Mouse (Mus musculus) G1E (cell line): ENCODE data around the gene Cbx5. TPM values are rescaled to one million over a fixed set of nuclear protein-coding genes. Genes with fewer than 3 reads are reported as not detected.

Experiments
- ATAC-seq: 2 replicates; pipeline ENCODE4 v1.8.0; 2016; ENCODE audit warnings: mild to moderate bottlenecking; ENCODE audit not compliant: insufficient number of reproducible peaks, poor library complexity, low FRiP score, severe bottlenecking; ENCODE audit errors: extremely low read depth
- DNase-seq: peaks from one replicate; pipeline ENCODE4 v3.0.0; 2012; ENCODE audit warnings: low spot score
- H3K27me3 ChIP-seq: 2 replicates; pipeline ENCODE4 v1.6.1; 2012; ENCODE audit warnings: mild to moderate bottlenecking, low read length, inconsistent platforms; ENCODE audit not compliant: insufficient read depth
- H3K36me3 ChIP-seq: replicated peaks from 2 replicates; pipeline ENCODE3; 2012; ENCODE audit warnings: mild to moderate bottlenecking, inconsistent platforms
- H3K4me1 ChIP-seq: 2 replicates; pipeline ENCODE4 v1.6.1; 2012; ENCODE audit warnings: low read depth, low read length, inconsistent platforms, mixed read lengths; ENCODE audit not compliant: insufficient read depth
- H3K4me3 ChIP-seq: 2 replicates; pipeline ENCODE4 v1.5.1; 2012; ENCODE audit warnings: low read depth, mild to moderate bottlenecking, inconsistent platforms, low read length, moderate library complexity, mixed read lengths
- H3K9me3 ChIP-seq: replicated peaks from 2 replicates; pipeline ENCODE4 v1.6.1; 2012; ENCODE audit warnings: inconsistent platforms
- CTCF ChIP-seq: IDR thresholded peaks from 2 replicates; pipeline ENCODE4 v1.5.1; 2012; ENCODE audit warnings: low read depth, low read length, inconsistent platforms, mixed read lengths
- GATA1 ChIP-seq: IDR thresholded peaks from 2 replicates; pipeline ENCODE4 v1.6.1; 2012; ENCODE audit warnings: borderline replicate concordance, low read length, inconsistent platforms, mixed read lengths
- GATA2 ChIP-seq: IDR thresholded peaks from 2 replicates; pipeline ENCODE4 v1.6.1; 2012; ENCODE audit warnings: low read depth, low read length, inconsistent platforms, borderline replicate concordance
- POLR2AphosphoS5 ChIP-seq: IDR thresholded peaks from 2 replicates; pipeline ENCODE4 v1.6.1; 2012; ENCODE audit warnings: low read depth, low read length, inconsistent platforms; ENCODE audit not compliant: insufficient replicate concordance
- TAL1 ChIP-seq: conservative IDR thresholded peaks from 2 replicates; pipeline ENCODE4 v1.6.1; 2012; ENCODE audit warnings: low read depth, low read length, inconsistent platforms, mixed read lengths
- polyA plus RNA-seq: library from polyadenylated mRNA; stranded (reverse); fragments of >175 nt; gene quantifications from 2 replicates; pipeline ENCODE4 v1.2.3, GENCODE M21; 2012
- total RNA-seq, 2 experiments: library from RNA; stranded (forward) in 1 of 2; stranded (reverse) in 1 of 2; fragments of 200-1000 nt in 1 of 2; fragments of >200 nt in 1 of 2; fragmentation: Nextera tagmentation in 1 of 2; gene quantifications; 2 replicates each; pipeline ENCODE4 v1.2.3; 2014 to 2017

The Cbx5 gene
- total and polyA plus RNA-seq, 3 experiments = 9.5 to 300 (median 278) TPM

GRCm38 (mm10) chr15:103165379-103165778 lies 74.2 kb downstream of the Cbx5 start:
- Histone ChIP-seq H3K4me1 (peaks cover 80% of the 10 kb centered on the region), H3K27me3 (peaks cover 31% of the 10 kb centered on the region), H3K9me3 (no peaks in the 10 kb centered on the region), H3K4me3 (peak overlapping the region; percentile 42; the same call in 1 of the 2 replicates), H3K36me3 (peaks cover 16% of the 10 kb centered on the region)
- TF ChIP-seq CTCF (peak; percentile 74), TAL1 (no peak)
- DNase-seq (peak; percentile 75), ATAC-seq (peak; percentile 37; the same call in 1 of the 2 replicates)

DNA sequence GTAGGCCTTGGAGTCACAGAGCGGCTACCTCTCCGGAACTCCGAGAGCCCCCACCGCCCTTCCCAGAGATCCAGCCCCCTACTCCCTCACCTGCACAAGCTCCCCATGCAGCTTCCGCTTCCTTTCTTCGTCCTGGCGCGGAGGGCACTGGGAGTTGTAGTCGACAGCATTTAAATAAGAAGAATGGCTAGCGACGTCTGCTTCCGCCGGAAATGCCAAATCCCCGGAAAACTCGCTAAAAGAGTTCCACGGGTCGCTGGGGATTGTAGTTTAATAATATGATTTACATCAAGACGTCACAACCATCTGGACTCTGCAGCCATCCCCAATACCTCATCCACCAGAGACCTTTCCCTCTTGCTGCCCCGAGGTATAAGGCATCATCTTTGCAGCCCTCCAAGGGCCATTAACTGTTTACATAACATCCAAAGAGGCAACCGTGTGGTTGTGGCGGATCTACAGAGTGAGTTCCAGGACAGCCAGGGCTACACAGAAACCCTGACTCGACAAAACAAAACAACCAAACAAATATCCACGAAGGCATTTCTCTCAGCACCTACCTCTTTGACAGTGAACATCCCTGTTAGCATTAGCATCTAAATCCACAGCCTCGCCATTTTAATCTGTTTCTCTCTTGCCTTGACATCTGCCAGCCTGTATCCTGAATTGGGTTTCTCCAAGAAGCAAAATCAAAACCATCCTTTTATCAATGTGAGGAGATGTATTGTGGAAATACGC lies 76.3 kb downstream of the Cbx5 start:
- H3K9me3 ChIP-seq = no peaks in the 10 kb centered on the region
- DNase-seq (peak; percentile 88), ATAC-seq (peak; percentile 80)
- peaks cover 35% of the 10 kb centered on the region for H3K36me3 ChIP-seq
- H3K4me3 ChIP-seq = peak overlapping the region; percentile 76
- peaks cover 13% of the 10 kb centered on the region for H3K27me3 ChIP-seq
- TF ChIP-seq POLR2AphosphoS5 = no peak
- TF ChIP-seq GATA1 = no peak
- no peak for TF ChIP-seq TAL1
- no peak for TF ChIP-seq GATA2
- TF ChIP-seq CTCF = no peak
- peaks cover 66% of the 10 kb centered on the region for H3K4me1 ChIP-seq

- no peaks in the 10 kb centered on the region for H3K9me3 ChIP-seq
- DNase-seq (no peak), ATAC-seq (no peak)
- no peak for TF ChIP-seq GATA2
- no peak overlapping the region for H3K4me3 ChIP-seq
- no peaks in the 10 kb centered on the region for H3K27me3 ChIP-seq
- H3K4me1 ChIP-seq = peaks cover 35% of the 10 kb centered on the region
- peaks cover 88% of the 10 kb centered on the region for H3K36me3 ChIP-seq
Observed at GRCm38 (mm10) chr15:103157585-103157984, 82.0 kb downstream of the Cbx5 start.

DNA sequence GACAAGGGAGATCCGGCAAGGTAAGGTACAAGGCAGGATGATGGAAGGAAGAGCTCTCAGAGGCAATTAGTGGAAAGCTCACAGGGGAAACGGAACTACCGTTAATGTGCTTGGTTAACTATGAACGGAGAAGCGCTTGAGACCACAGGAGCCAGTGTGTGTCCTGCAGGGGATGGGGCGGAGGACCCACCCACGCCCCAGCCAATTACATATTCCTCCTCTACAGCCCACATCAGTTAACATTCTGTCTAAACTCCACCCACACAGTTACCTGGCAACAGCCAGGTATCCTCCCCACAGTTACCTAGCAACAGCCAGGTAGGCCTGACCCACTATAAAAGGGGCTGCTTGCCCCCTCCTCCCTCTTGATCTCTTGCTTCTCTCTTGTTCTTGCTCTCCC lies 82.7 kb downstream of the Cbx5 start:
- no peak for ATAC-seq
- Histone ChIP-seq H3K4me3 (no peak overlapping the region), H3K9me3 (no peaks in the 10 kb centered on the region), H3K27me3 (no peaks in the 10 kb centered on the region), H3K4me1 (peaks cover 36% of the 10 kb centered on the region), H3K36me3 (peaks cover 90% of the 10 kb centered on the region)
- no peak for DNase-seq
- TF ChIP-seq GATA1 = no peak
- TF ChIP-seq GATA2 = no peak
- TF ChIP-seq POLR2AphosphoS5 = no peak

DNA sequence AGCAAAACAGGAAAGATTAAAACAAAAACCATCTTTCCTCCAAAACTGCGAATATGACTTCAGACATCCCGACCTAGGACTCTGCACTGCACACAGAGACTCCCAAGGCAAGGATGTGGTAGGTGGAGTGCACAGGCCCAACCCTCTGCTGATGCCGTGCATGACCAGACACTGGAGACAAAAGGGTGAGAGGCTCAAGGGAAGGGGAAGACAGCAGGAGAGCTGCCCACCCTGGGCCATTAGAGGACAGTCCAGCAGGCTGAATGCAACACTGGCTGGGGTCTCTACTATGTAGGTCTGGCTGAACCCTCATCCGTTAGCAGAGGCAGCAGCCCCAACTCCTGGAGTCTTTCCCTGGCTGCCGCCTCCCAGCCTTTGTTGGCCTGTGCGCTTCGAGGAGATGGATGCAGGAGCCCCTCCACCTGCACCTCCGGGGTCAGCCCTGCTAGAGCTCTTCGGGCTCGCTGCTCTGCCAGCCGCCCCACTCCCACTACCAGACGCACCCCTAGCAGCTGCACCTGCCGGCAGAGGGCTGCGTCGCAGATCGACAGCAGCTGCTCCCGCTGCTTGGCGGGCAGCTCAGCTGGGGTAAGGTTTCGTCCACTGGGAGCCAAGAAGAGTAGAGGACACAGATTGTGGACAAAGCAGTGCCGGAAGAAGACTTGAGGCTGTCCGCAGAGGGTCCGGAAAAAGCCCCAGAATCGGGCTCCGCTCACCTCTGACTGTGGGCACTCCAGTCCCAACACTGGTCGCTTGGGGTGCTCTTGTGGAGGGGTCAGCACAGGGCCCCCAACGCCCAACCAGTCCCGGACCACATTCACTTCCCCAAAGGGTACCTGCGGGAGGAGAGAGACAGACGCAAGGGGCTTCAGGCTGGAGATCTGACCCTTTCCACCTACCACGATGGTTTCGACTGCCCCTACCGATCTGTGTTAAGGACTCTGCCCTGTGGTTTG lies 84.0 kb downstream of the Cbx5 start:
- H3K4me3 ChIP-seq = no peak overlapping the region
- H3K4me1 ChIP-seq = peaks cover 27% of the 10 kb centered on the region
- peaks cover 78% of the 10 kb centered on the region for H3K36me3 ChIP-seq
- ATAC-seq (no peak), DNase-seq (no peak)
- H3K9me3 ChIP-seq = no peaks in the 10 kb centered on the region
- TF ChIP-seq POLR2AphosphoS5 (no peak), GATA1 (no peak), CTCF (no peak), GATA2 (no peak), TAL1 (no peak)
- H3K27me3 ChIP-seq = no peaks in the 10 kb centered on the region

- Histone ChIP-seq H3K36me3 (peaks cover 53% of the 10 kb centered on the region), H3K4me1 (peaks cover 21% of the 10 kb centered on the region), H3K27me3 (peaks cover 11% of the 10 kb centered on the region), H3K9me3 (no peaks in the 10 kb centered on the region), H3K4me3 (no peak overlapping the region)
- no peak for DNase-seq
- no peak for TF ChIP-seq POLR2AphosphoS5
- TF ChIP-seq GATA1 = no peak
- TF ChIP-seq GATA2 = no peak
- TF ChIP-seq CTCF = no peak
- TF ChIP-seq TAL1 = no peak
- no peak for ATAC-seq
Observed at GRCm38 (mm10) chr15:103152890-103153610, 86.6 kb downstream of the Cbx5 start.
